Mouse (Mus musculus) cerebellum, adult 2 months (tissue): ENCODE data around the gene Ank2.

Experiments
- CTCF ChIP-seq: fragments of 200-500 bp; IDR thresholded peaks from 2 replicates; pipeline ENCODE4 v1.5.1; 2011; ENCODE audit warnings: low read depth, mild to moderate bottlenecking, control low read depth, low read length, moderate library complexity, borderline replicate concordance; ENCODE audit not compliant: insufficient read depth
- POLR2A ChIP-seq: fragments of 200-500 bp; IDR thresholded peaks from 2 replicates; pipeline ENCODE4 v1.6.1; 2011; ENCODE audit warnings: low read length, control low read depth, borderline replicate concordance; ENCODE audit not compliant: insufficient read depth

GRCm38 (mm10) chr3:127529210-127529609 lies 30.1 kb upstream of the Ank2 start:
- no peak for TF ChIP-seq CTCF
- no peak for TF ChIP-seq POLR2A
